Mouse (Mus musculus): ENCODE measurements around the gene Ercc1. TPM values are rescaled to one million over a fixed set of nuclear protein-coding genes. Genes with fewer than 3 reads are reported as not detected.

The Ercc1 gene
- 42.3 and 47.5 TPM in 2 replicates for polyA plus RNA-seq (2012; rRNA removed)

DNA sequence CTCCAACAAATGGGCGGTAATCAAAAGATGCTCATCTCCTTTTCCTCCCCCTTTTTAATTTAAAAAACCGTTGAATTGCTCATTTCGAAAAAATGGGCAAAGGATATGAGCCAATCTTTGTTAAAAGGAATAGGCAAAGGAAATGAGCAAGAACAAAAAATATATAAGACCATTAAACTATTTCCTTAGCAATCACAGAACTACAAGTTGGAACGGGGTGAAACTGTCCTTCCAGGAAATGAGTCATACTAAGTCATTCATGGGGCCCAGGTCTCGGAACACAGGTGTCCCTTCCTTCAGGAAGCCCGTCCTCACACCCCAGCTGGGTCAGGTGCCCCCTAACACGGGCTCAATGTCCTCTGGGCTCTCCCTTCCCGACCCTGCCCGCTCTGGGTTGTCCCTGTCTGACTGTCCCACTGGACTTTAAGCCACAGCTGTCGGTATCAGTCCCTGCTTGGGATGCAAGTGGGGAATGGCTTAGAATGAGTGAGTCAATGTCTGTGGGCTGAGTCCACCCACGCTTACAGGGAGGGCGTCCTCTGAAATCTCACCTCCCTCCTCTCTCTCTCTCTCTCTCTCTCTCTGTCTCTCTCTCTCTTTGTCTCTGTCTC is at the start of gene Ercc1:
Gene Ercc1, plus strand, starts transcription at position 542 of the 611 bp plus-strand sequence.
- no peak for DNase-seq (ENCODE audit: low spot score)

DNA sequence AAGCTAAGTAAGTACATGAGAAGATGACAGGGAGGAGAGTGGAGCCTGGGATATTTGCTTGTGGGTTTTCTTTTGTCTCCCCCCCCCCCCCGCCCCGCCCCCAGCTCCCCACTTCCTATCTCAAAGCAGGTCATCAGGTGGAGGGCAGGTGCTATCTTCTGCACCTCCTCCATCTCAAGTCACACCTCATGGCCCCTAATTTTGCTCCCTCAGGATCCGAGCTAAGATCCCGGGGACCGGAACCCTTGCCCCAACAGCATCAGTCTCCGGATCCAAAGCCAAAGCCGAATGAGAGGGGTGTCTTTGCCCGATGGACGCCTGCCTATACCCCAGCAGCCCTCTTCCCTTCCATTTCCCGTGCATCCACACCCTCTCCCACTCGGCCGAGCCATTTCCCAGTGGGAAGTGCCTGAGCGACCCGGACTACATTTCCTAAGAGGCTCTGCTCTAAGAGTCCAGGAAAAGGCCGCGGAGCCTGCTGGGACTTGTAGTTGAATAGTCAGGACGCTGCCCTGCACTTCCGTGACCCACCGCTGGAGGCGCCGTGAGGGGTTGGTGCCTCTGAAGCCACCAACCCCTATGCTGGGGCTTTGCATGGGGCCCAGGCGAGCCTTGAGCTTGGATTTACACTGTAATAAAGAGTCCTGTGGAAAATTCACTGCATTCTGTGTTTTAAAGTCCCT is 48.9 kb upstream of the Ercc1 start:
- peak; percentile 90 for DNase-seq (ENCODE audit: low spot score)

DNA sequence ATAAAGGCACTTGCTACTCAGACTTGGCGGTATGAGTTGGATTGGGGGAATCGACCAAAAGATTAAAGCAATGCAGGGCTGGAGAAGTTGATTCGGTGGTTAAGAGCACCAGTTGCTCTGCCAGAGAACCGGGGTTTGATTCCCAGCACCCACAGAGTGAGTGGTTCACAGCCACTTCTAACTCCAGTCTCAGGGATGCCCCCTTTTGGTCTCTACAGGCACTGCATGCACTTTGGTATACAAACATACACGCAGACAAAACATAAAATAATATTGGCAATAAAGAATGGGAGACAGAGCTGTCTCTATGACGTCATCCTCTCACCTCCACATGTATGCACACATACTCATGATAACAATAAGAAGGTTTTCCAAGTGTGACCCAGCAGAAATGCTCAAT is 47.5 kb upstream of the Ercc1 start:
- DNase-seq (ENCODE audit: low spot score): no peak

DNA sequence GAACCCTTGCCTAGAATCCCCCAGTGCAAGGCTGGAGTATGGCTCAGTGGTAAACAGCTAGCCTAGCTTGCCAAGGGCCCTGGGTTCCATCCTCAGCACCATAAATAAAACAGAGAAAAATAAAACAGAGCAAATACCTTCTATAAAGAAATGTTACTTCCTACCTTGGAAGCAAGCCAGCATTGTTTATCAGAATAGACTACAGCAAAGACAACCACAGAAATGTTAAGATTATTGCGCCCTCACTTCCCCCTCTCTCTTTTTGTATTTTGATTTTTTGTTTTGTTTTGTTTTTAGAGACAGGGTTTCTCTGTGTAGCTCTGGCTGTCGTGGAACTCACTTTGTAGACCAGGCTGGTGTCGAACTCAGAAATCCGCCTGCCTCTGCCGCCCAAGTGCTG is 46.8 kb upstream of the Ercc1 start:
- DNase-seq (ENCODE audit: low spot score): no peak

DNA sequence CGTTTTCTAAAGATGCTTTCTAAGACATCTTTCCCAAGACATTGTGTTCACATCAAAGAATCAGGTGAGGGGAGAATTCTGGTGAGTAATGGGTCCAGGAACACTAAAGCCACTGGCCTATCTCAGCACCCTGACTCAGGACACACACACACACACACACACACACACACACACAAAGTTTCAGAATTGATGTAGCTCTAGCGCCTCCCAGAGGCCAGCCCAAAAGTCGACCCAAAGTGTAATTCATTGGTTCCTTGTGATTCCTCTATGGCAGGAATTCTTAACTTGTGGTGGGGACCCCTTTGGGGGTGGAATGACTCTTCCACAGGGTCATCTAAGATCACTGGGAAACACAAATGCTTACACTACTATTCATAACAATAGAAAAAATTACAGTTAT is 45.4 kb upstream of the Ercc1 start:
- DNase-seq (ENCODE audit: low spot score): no peak

DNA sequence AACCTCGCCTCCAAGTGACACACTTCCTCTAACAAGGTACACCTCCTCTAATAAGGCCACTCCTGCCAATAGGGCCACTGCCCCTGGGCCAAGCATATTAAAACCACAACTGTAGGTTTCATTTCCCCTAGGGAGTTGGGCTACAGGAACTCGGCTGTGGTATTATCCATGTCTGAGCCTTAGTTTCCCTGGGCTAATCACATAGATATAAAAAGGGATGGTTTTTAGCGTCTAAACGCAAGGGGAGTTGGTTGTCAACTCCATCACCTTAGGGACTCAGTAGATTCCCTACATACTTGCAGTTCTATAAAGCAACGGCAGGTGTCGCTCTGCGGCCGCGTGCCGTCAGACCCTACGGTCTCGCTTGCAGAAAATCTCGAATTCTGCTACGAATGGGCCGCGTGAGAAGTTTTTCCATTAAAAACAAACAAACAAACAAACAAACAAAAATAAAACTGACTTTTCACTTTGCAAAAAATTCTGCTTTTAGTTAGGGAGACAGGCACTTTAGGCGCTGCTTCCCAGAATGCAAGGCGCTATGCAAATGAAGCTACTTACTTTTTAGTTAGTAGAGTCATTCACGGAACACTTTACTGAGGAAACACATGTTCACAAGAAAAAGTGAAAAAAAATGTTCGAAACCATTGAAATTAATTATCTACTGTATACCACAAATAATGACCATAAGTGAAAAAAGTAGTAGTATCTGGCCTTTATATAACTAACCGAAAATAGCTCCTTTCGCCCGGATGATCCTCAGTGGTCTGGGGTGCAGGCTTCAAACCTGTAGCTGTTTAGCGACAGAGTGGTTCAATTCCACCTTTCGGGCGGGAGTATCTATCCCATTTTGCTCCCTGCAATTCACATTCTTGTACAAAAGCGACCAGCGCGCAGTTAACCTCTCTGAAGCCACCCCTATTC is 43.8 kb upstream of the Ercc1 start:
- no peak for DNase-seq (ENCODE audit: low spot score)

DNA sequence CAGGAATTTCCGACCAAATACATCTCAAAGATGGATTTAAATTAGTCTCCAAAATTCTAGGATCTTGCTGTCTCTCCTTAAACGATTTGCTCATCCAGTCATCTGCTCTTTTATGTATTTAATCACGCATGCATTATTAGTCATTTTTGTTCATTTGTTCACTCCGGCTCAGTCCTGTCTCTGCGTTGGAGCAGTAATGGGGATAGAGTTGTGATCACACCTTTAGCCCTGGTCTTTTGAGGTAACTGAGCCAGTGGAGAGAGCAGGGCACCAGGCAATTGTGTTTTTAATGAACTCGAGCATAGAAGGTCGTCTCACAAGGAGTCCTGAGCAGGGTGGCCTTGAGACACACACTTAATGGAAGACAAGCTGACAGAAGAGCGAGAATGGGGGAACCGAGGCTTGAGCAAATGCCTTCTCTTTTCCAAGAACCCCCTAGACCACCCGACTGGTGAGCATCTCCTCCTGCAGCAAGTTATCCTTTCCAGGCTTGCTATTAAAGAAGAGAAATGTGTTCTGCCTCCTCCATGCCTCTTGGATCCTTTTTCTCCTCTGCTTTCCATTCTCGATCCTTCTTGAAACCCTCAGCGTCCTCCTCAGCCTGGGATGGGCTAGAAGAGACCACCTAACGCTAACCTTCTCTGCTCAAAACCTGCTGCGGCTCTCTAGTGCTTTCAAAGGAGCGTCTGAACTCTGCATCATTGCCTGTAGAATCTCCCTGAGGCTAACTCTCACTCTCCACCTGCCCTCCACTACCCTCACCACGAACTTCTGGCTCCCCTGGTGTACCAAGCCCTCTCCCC is 42.9 kb upstream of the Ercc1 start:
- no peak for DNase-seq (ENCODE audit: low spot score)

DNA sequence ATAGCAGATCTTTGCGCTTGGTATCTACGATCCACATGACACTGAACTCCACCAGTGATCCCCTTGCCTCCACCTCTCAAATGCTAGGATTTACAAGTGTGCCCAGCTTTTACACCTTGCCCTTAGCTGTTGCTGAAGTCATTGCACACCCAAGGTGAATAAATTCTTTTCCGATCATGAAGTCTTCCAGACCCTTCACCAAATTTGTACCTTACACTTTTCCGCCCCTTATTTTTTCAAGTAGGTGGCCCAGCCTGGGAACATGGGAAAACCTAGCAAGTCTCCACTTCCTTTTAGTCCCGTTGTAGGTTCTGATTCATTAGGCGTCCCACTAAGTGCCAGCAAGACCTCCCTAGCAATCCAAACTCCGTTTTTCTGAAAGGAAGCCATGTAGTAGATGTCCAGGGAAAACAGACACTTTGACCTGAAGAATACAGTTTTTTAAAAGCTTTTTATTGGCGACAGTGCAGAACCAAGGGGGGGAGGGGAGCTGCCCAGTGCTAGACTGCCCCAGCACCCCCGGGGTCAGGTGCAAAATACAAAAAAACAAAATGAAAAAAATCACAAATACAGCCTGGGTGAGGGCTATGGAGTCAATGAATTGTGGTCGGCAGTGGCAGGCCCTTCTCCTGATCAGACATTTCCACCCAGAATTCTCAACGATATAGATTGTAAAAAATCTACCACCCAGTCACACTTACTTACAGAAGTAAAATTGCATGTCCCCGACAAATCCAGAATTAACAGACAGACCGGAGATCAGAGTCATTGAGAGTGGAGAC is 42.1 kb upstream of the Ercc1 start:
- no peak for DNase-seq (ENCODE audit: low spot score)

DNA sequence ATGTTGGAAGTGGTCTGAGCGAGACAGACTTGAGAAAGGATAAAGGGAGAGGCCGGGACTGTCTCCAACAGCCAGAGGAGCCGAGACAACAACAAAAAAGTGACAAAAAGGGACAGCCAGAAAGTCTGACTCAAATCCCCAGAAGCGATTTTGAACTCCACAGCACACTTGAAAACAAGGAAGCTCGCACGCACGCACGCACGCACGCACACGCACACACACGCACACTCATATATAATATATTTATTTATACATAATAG is 41.6 kb upstream of the Ercc1 start:
- no peak for DNase-seq (ENCODE audit: low spot score)

DNA sequence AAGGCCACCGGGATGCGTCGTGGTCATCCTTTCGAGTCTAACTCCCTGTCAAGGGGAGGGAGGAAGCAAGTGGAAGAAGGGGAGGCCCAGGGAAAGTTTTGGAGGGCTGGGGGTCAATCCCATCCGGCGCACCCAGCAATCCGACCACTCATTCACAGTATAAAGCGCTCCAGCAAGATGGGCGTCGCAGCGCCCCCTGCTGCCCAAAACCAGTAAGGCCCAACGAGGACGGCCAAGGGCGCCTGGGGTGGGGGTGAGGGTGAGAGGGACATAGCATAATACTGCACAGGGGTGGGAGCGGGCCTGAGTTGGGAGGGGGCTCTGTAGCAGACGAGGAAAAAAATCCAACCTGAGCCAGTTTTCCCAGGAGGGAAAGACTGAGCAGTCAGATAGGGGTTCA is 40.8 kb upstream of the Ercc1 start:
- DNase-seq (ENCODE audit: low spot score): no peak

DNA sequence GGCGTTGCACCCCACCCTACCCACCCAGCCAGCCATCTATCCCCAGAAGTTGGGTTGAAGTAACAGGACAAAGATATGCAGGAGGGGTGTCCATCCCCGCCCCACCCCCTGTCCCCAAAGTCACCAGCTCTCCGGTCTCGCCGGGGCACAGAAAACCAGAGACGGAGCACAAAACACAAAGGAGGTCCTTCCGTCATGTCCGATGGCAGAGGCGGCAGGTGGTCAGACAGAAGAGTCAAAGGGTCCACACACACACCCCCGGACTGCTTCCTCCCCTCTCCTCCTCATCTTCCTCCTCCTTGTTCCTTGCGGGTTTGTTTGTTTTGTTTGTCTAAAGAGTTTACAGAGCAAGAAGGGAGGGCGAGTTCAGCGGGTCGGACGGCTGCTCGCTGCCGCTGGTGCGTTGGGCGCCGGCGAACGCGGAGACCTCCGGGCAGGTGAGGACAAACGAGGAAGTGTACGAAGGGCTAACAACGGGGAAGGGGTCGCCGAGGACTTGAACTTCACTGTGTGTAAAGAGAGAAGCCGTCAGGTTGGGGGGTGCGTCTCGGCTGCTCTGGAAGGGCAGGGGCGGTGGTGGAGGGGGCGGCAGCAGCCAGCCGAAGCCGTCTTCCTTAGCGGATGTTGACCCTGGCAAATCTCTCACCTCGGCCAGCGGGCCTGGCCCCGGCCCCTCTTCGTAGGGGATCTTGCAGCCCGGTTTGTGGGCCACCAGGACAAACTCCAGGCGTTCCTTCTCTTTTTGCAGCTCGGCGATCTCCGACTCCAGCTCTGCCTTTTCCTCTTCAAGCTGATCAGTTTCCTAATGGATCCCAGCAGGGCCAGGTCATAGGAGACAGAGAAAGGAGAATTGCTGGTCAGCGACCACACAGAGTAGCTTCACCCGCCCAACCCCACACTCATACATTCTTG is 39.8 kb upstream of the Ercc1 start:
- DNase-seq (ENCODE audit: low spot score): no peak

DNA sequence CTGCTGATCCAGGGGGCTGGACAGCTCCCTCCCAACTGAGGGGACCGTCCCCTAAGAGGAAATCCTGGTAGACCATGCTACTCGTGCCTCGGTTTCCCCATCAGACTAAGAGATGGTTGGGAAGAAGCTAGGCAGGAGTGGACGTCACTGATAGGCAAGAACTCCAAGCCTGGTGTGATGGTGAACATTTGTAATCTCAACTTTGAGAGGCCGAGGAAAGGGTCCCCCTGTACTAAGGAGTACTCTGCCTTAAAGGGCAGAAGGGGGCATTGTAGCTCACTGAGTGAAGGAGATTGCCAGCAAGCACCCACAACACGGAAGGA is 39.2 kb upstream of the Ercc1 start:
- DNase-seq (ENCODE audit: low spot score): no peak

DNA sequence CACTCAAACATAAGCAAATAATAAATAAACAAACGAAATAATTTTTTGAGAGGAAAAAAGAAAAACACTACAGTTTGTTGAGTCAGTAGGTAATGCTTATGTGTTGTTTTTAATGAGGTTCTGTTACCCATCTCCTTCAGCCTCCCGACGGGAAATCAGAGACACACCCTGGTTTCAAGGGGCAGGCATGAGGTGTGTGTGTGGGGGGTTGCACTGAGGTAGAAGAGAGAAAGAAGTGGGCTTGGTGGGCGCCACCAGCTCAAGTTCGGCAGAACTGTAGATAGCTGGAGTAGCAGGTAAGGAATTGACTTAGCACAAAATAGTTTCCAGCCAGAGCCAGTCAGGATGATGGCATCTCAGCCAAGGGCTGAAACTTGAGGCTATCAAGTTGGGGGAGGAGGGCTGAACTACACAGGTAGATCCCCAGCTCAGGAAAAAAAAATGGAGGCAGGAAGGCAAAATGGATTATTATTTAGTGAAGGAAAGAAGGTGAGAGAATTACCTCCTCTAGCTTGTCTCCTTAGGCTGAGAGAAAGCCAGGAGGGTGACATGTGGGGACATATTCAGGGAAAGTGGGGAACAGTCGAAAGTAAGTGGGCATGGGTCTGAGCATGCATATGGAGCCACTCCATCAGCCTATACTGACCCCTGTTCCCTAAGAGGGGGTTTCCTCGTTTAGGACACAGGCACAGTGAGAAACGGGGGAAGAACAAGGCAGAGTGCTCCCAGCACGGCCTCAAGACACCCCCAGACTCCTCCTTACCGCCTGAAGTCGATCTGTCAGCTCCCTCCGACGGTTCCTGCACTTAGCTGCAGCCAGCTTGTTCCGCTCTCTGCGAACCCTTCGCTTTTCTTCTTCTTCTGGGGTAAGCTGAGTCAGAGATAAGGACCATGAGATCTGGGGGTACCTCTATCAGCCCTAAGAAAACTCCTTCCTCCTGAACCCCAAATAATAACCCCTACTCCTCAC is 38.5 kb upstream of the Ercc1 start:
- DNase-seq (ENCODE audit: low spot score): no peak

DNA sequence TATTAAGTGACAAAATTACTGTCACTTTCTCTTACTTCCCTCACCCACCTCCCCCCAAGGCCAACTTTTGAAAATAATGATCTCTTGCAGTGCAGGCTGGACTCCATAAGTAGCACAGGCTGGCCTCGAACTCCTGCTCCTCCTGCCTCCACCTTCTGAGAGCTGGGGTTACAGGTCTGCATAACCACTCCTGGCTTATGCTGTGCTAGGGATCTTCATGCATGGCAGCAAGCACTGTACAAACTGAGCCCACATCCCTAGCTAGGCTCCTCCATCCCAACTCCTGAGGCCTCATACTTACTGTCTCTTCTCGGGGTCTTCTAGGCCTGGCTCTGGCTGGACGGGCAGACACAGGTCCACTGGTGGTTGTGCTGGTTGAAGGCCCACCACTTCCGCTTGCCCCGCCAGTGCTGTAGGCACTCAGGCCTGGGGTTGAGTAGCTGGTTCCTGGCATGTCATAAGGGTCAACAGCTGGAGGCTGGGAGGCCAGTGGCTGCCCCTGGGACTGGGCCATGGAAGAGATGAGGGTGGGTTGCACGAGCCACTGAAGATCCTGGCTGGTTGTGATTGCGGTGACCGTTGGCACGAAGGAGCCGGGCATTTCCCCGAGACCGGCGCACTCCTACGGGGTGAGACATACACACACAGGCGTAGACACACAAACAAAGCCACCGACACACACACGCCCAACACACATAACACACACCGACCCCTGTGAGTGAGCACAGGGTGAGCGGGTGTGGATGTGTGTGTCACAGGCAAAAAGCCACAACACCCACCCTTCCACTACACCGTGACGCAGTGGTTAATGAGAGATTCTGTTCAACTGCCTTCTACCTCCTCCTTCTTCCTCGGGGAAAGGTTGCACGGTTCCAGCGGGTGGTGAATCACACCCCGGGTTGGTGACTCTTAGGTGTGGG is 37.5 kb upstream of the Ercc1 start:
- no peak for DNase-seq (ENCODE audit: low spot score)

DNA sequence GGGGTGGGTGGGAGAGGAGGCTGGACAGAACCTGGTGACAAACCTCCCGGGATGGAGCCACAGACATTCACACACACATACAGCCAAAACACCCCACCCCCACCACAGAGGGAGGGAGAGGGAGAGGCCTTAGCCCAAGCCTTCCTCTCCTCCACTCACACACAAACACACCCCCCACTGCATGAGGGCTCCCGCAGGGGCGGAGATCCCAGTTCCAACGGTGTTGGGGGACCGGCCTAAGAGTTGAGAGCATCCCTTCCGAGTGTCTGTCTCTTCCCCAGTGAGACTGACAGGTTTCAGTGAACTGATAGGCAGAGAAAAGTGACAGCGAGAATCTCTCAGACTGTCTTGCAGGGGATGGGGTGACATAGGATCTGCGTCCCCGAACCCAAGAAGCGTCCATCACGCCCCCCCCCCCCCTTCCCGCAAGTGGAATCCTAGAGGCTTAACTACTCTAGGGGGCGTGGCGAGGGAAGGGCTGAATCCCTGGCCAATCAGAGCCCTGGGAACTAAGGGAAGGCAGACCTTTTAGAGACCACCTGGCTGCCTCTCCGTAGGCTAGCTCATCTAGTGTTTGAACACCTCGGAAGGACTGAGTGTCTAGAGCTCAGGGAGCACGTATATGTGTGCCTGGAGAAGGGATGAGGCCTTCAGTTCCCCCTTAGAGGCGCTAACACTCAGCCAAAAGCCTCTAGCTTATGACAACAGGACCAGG is 36.7 kb upstream of the Ercc1 start:
- DNase-seq (ENCODE audit: low spot score): no peak

DNA sequence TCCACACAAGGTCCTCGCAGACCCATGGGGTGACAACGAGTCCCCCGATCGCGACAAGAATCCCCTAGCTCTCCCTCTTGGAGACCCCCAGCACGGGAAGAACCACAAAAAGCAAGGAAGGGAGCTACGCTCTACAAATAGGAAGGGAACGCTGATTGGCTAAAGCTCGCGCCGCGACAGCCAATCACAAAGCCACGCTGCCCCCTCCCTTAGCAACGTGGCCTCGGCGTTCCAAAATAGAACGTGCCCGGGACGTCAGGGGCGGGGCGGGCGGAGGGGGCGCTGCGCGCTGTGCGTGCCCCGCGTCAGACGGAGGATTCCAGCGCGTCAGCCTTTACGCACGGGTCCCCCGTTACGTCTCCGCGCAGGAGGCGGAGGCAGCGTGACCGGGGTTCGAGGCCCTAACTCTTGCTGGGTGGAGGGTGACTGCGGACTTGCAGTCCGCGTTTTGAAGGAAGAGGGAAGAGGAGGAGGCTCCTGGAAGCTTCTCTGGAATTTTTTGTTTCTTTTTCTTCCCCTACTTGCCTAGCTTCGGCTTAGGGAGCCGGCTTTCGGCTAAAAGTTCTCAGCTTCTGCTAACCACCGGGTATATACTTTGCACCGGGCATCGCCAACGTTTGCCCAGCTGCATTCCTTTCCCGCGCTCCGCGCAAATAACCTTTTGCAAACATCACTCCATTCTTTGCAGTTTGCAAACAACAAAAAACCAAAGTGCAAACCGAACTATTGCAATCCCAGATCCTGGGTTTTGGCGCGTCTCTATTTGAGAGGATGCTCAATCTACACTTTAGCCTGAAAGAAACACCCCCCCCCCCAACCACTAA is 35.9 kb upstream of the Ercc1 start:
- peak; percentile 86 for DNase-seq (ENCODE audit: low spot score)
